Mouse (Mus musculus): Measurements from ENCODE around the gene Filip1l.
A peak's percentile ranks its signal among the peaks of the same experiment; 100 is the strongest.

Filip1l gene

GRCm38 (mm10) chr16:57577519-57577918, 224.6 kb downstream of the Filip1l start:
- DNase-seq, result no peak

GRCm38 (mm10) chr16:57580041-57580440, 227.1 kb downstream of the Filip1l start:
- DNase-seq, result no peak

- no peak for DNase-seq
Observed at GRCm38 (mm10) chr16:57582008-57582407, 229.1 kb downstream of the Filip1l start.

GRCm38 (mm10) chr16:57585201-57585600, 232.3 kb downstream of the Filip1l start:
- DNase-seq, result no peak

- DNase-seq, result peak; percentile 37
Observed at GRCm38 (mm10) chr16:57593422-57594157, 240.7 kb downstream of the Filip1l start.

- DNase-seq, result no peak
Observed at GRCm38 (mm10) chr16:57597295-57597957, 244.5 kb downstream of the Filip1l start.

GRCm38 (mm10) chr16:57601031-57601430, 248.1 kb downstream of the Filip1l start:
- no peak for DNase-seq

- peak; percentile 65 for DNase-seq
Observed at GRCm38 (mm10) chr16:57606444-57607227, 253.7 kb downstream of the Filip1l start, which contains the start of gene Cmss1. TSS of gene Cmss1 (minus strand) at chr16:57606864.

- no peak for DNase-seq
Observed at GRCm38 (mm10) chr16:57611768-57612167, 258.9 kb downstream of the Filip1l start.

Measured in layer of hippocampus, adult 9-11 months (tissue).